Mouse (Mus musculus) stomach, embryonic 15.5 days (tissue): ENCODE results near the gene Ccdc120. TPM values are rescaled to one million over a fixed set of nuclear protein-coding genes. Genes with fewer than 3 reads are reported as not detected.
A peak's percentile ranks its signal among the peaks of the same experiment; 100 is the strongest.

Source experiments
- ATAC-seq: fragments of 200-750 bp; cut with Nextera tagmentation; 2 replicates; pipeline ENCODE4 v1.8.0; 2017; ENCODE audit warnings: low read depth, moderate number of reproducible peaks, moderate TSS enrichment; ENCODE audit not compliant: insufficient read depth, low FRiP score
- H3K27ac ChIP-seq: fragments of 300-500 bp; sonication (generic); 2 replicates; pipeline ENCODE4 v1.5.1; 2015; ENCODE audit warnings: mild to moderate bottlenecking, inconsistent platforms
- H3K27me3 ChIP-seq: fragments of 300-500 bp; sonication (generic); replicated peaks from 2 replicates; pipeline ENCODE4 v1.6.1; 2015; ENCODE audit warnings: inconsistent platforms
- H3K36me3 ChIP-seq: fragments of 300-500 bp; sonication (generic); 2 replicates; pipeline ENCODE4 v1.6.1; 2015; ENCODE audit warnings: inconsistent platforms
- H3K4me1 ChIP-seq: fragments of 300-500 bp; sonication (generic); 2 replicates; pipeline ENCODE4 v1.6.1; 2015; ENCODE audit warnings: inconsistent platforms
- H3K4me2 ChIP-seq: fragments of 300-500 bp; sonication (generic); 2 replicates; pipeline ENCODE4 v1.6.1; 2015; ENCODE audit warnings: mild to moderate bottlenecking, inconsistent platforms
- H3K4me3 ChIP-seq: fragments of 300-500 bp; sonication (generic); replicated peaks from 2 replicates; pipeline ENCODE4 v1.5.1; 2015; ENCODE audit warnings: inconsistent platforms
- H3K9ac ChIP-seq: fragments of 300-500 bp; sonication (generic); 2 replicates; pipeline ENCODE4 v1.6.1; 2015; ENCODE audit warnings: inconsistent platforms
- H3K9me3 ChIP-seq: fragments of 300-500 bp; sonication (generic); 2 replicates; pipeline ENCODE4 v1.6.1; 2016; ENCODE audit warnings: inconsistent platforms
- WGBS: fragments of 180-500 bp; shearing (Covaris S2); methylation state at CpG from one replicate; pipeline ENCODE4 v1.1.7; 2015; 5-methylcytosine and 5-hydroxymethylcytosine counted together
- polyA plus RNA-seq: library from polyadenylated mRNA; unstranded; fragments of >200 nt; fragmentation: Nextera tagmentation; extraction: Ambion mirVana; gene quantifications from 2 replicates; pipeline ENCODE4 v1.2.1, GENCODE M21; 2015

Gene Ccdc120
- 16.0 and 22.2 TPM in 2 replicates for polyA plus RNA-seq

DNA sequence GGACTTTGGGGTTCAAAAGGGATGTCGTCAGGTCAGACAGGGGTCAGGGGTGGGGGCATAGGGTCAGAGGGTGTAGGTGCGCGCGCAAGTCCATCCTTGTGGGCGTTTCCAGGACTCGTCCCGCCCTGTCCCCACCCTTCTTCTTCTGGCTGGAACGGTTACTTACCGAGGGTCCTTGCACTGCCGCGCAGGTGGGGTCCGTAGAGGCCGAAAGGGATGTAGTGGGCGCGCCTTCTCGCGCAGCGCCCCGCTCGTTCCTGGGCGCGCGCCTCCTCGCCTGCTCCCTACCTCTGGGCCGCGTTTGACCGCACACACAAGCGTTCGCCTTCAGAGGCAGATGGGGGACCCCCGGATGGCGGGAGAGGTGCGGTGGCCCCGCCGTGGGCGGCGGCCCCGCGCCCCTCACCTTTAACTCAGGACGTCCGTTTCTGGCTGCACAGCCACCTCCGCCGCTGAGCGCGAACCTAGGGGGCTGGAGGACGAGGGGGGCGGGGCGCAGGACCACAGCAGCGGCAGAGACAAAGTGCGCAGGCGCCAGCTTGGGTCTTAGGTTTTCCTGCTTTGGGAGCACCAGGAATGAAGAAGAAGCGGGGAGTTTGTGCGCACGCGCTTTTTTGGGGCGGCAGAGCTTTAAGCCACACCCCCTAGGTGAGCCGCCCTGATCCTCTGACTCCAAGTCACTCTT is at the start of gene Ccdc120:
TSS of gene Ccdc120 (minus strand) at position 474 of the 685 bp plus-strand sequence.
- peak; percentile 79 for ATAC-seq
- Histone ChIP-seq H3K4me2 (peak within 1 kb of the TSS; percentile 56), H3K27me3 (no peaks in the 10 kb centered on the region), H3K27ac (no peak within 1 kb of the TSS), H3K4me1 (no peaks in the 10 kb centered on the region), H3K9ac (peak within 1 kb of the TSS; percentile 41; the same call in 1 of the 2 replicates), H3K9me3 (no peaks in the 10 kb centered on the region), H3K4me3 (peak within 1 kb of the TSS; percentile 64), H3K36me3 (no peaks in the 10 kb centered on the region)
- WGBS = 14% methylated on average over 48 of the region's 56 CpGs

DNA sequence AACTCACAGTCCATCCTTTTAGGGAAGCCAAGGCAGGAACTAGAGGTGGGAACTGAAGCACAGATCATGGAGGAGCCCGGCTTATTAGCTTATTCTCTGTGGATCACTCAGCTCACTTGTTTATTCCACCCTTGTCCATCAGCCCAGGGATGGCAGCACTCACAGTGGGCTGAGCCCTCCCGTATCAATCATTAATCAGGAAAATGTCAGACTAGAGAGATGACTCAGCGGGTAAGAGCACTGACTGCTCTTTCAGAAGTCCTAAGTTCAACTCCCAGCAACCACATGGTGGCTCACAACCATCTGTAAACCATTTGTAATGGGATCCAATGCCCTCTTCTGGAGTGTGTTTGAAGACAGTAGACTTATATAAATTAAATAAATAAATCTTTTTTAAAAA is 46.6 kb upstream of the Ccdc120 start:
- no peaks in the 10 kb centered on the region for H3K36me3 ChIP-seq
- H3K9ac ChIP-seq = no peak overlapping the region
- no peak overlapping the region for H3K27ac ChIP-seq
- no peak overlapping the region for H3K4me2 ChIP-seq
- no peaks in the 10 kb centered on the region for H3K9me3 ChIP-seq
- no peaks in the 10 kb centered on the region for H3K4me1 ChIP-seq
- H3K27me3 ChIP-seq = no peaks in the 10 kb centered on the region
- ATAC-seq = no peak
- H3K4me3 ChIP-seq = no peak overlapping the region
- 64% methylated on average over 3 of the region's 3 CpGs for WGBS

DNA sequence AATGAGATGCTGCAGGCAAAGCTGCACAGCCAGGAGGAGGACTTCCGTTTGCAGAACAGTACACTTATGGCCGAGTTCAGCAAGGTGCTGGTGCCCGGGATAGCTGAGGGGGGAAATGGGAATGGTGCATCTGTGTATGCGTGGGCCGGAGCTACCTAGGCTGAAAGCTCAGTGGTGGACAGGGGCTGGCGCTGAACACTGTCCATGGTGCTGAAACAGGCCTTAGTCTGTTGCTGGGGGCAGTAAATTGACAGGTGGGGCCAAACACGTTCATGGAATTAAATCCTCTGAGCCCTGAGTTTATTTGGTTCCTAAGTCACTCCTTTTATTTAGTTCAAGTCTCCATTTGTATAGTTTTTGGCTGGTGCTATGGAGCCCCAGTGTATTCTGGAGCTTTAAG is 44.3 kb upstream of the Ccdc120 start:
- Histone ChIP-seq H3K27ac (no peak overlapping the region), H3K4me3 (no peak overlapping the region), H3K9me3 (no peaks in the 10 kb centered on the region), H3K4me1 (no peaks in the 10 kb centered on the region), H3K4me2 (no peak overlapping the region), H3K9ac (no peak overlapping the region), H3K36me3 (no peaks in the 10 kb centered on the region), H3K27me3 (no peaks in the 10 kb centered on the region)
- ATAC-seq = no peak
- 27% methylated on average over 7 of the region's 7 CpGs for WGBS

DNA sequence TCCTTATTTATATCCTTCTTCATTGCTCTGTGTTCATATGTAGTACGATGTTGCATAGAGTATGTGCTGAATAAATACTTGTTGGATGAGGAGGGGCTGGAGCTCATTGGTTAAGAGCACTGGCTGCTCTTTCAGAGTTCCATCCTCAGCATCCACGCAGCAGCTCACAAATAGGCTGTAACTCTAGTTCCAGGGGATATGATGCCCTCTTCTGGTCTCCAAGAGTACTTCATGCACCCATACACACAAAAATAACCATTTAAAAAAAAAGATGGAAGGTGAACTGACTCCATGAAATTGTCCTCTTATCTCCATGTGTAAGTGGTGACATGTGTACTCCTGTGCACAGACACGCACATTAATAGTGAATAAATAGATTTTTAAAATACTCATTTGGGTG is 42.7 kb upstream of the Ccdc120 start:
- no peak for ATAC-seq
- Histone ChIP-seq H3K36me3 (no peaks in the 10 kb centered on the region), H3K4me2 (no peak overlapping the region), H3K9me3 (no peaks in the 10 kb centered on the region), H3K4me3 (no peak overlapping the region), H3K4me1 (no peaks in the 10 kb centered on the region), H3K27me3 (no peaks in the 10 kb centered on the region), H3K27ac (no peak overlapping the region), H3K9ac (no peak overlapping the region)
- WGBS = 40% methylated on average over 3 of the region's 3 CpGs

GRCm38 (mm10) chrX:7790309-7790708 is 39.6 kb upstream of the Ccdc120 start:
- ATAC-seq = no peak
- no peaks in the 10 kb centered on the region for H3K9me3 ChIP-seq
- no peaks in the 10 kb centered on the region for H3K27me3 ChIP-seq
- H3K4me1 ChIP-seq = no peaks in the 10 kb centered on the region
- H3K27ac ChIP-seq = no peak overlapping the region; the same call in 1 of the 2 replicates
- no peaks in the 10 kb centered on the region for H3K36me3 ChIP-seq
- peak overlapping the region; percentile 51 for H3K4me2 ChIP-seq
- peak overlapping the region; percentile 46; the same call in 1 of the 2 replicates for H3K9ac ChIP-seq
- 19% methylated on average over 5 of the region's 5 CpGs for WGBS
- peak overlapping the region; percentile 55 for H3K4me3 ChIP-seq

GRCm38 (mm10) chrX:7789542-7790136 is 38.9 kb upstream of the Ccdc120 start, which contains the start of gene Gripap1:
Gene Gripap1, plus strand, starts transcription at chrX:7789765.
- Histone ChIP-seq H3K9ac (peak within 1 kb of the TSS; percentile 46), H3K4me3 (peak within 1 kb of the TSS; percentile 55), H3K36me3 (no peaks in the 10 kb centered on the region), H3K9me3 (no peaks in the 10 kb centered on the region), H3K27me3 (no peaks in the 10 kb centered on the region), H3K27ac (no peak within 1 kb of the TSS; the same call in 1 of the 2 replicates), H3K4me2 (peak within 1 kb of the TSS; percentile 51), H3K4me1 (no peaks in the 10 kb centered on the region)
- peak; percentile 90 for ATAC-seq
- 14% methylated on average over 24 of the region's 24 CpGs for WGBS

- no peak overlapping the region for H3K9ac ChIP-seq
- no peak overlapping the region for H3K4me2 ChIP-seq
- H3K27ac ChIP-seq = no peak overlapping the region
- H3K27me3 ChIP-seq = no peaks in the 10 kb centered on the region
- H3K4me3 ChIP-seq = no peak overlapping the region
- no peaks in the 10 kb centered on the region for H3K9me3 ChIP-seq
- 70% methylated on average over 4 of the region's 4 CpGs for WGBS
- no peak for ATAC-seq
- H3K4me1 ChIP-seq = no peaks in the 10 kb centered on the region
- no peaks in the 10 kb centered on the region for H3K36me3 ChIP-seq
Measured at GRCm38 (mm10) chrX:7782603-7783092, 31.9 kb upstream of the Ccdc120 start.

DNA sequence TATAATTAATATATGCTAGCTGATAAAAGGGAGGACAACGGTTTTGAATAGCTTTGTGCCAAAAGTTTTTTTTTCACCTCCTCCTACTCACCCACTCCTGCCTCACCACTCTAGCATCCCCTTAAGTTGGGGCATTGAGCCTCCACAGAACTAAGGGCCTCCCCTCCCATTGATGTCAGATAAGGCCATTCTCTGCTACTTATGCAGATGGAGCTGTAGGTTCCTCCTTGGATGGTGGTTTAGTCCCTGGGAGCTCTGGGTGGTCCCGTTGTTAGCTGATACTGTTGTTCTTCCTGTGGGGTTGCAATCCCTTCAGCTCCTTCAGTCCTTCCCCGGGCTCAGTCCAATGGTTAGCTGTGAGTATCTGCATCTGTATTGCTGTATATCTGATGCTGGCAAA is 28.6 kb upstream of the Ccdc120 start:
- no peak overlapping the region for H3K9ac ChIP-seq
- no peaks in the 10 kb centered on the region for H3K9me3 ChIP-seq
- no peaks in the 10 kb centered on the region for H3K36me3 ChIP-seq
- H3K4me1 ChIP-seq = no peaks in the 10 kb centered on the region
- H3K27me3 ChIP-seq = no peaks in the 10 kb centered on the region
- no peak overlapping the region for H3K4me2 ChIP-seq
- no peak overlapping the region for H3K27ac ChIP-seq
- no peak for ATAC-seq
- 12% methylated on average over 3 of the region's 3 CpGs for WGBS
- no peak overlapping the region for H3K4me3 ChIP-seq

- ATAC-seq = peak; percentile 65; the same call in 1 of the 2 replicates
- H3K4me3 ChIP-seq = no peak overlapping the region
- whole genome bisulfite sequencing = 64% methylated on average over 7 of the region's 7 CpGs
Measured at GRCm38 (mm10) chrX:7778450-7779244, 27.9 kb upstream of the Ccdc120 start.

DNA sequence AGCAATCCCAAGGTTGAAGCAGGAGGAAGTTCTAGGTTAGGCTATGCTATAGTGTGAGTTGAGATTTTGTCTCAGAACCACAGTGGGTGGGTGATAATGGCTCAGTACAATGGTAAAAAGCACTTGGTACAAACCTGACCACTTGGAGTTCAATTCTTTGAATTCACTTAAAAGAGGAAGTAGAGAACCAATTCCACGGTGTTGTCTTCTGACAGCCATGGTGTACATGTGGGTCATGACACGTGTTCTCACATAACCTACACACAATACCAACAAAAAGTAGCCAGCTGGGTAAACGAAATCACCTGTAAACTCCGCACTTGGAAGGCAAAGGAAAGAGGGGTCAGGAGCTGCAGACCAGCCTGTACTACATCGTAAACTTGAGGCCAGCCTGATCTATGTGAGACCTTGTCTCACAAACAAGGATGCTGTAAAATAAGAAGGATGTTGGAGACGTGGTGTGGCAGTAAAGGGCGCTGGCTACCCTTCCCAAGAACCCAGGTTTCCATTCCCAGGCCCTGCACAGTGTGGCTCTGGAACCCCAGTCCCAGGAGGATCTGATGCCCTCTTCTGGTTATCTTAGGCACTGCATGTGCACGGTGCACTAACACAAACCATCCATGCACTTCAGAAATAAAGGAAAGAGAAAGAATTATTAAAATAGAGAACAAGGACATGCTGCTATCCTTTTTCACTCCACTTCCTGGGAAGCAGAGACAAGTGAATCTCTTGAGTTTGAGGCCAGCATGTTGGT is 25.8 kb upstream of the Ccdc120 start:
- no peaks in the 10 kb centered on the region; the same call in 1 of the 2 replicates for H3K36me3 ChIP-seq
- no peak overlapping the region for H3K4me3 ChIP-seq
- no peaks in the 10 kb centered on the region for H3K27me3 ChIP-seq
- WGBS = 46% methylated on average over 8 of the region's 8 CpGs
- H3K4me1 ChIP-seq = no peaks in the 10 kb centered on the region
- ATAC-seq = peak; percentile 77
- H3K27ac ChIP-seq = no peak overlapping the region
- H3K4me2 ChIP-seq = no peak overlapping the region
- no peaks in the 10 kb centered on the region for H3K9me3 ChIP-seq
- H3K9ac ChIP-seq = no peak overlapping the region

More at GRCm38 (mm10) chrX:7778450-7779244, 27.9 kb upstream of the Ccdc120 start:
- no peak overlapping the region for H3K4me2 ChIP-seq
- H3K4me1 ChIP-seq = no peaks in the 10 kb centered on the region
- no peak overlapping the region for H3K27ac ChIP-seq
- no peaks in the 10 kb centered on the region for H3K27me3 ChIP-seq
- H3K36me3 ChIP-seq = no peaks in the 10 kb centered on the region
- H3K9ac ChIP-seq = no peak overlapping the region
- H3K9me3 ChIP-seq = no peaks in the 10 kb centered on the region

DNA sequence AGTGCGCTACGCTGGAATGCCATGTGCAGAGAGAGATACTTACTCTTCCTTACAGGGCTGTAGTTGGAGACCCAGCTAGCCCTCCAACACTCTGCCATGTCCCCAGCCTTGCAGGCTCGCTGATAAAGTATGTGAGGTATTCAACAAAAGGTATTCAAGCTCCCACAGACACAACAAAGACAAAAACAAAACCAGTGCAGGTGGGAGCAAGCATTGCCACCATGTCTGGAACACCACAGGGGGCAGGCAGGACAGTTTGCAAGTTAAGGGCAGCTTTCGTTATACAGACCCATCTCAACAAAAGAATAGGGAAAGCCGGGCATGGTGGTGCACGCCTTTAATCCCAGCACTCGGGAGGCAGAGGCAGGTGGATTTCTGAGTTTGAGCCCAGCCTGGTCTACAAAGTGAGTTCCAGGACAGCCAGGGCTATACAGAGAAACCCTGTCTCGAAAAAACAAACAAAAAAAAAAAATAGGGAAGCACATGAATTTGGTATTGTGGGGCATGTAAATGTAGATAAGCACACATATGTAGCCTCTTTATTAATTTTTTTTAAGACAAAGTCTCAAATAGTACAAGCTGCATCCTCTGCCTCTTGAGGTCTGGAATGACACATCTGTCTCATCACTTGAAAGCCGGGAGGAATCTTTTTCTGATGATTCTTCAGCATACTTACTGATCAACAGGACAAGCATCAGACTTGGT is 24.9 kb upstream of the Ccdc120 start:
- H3K9ac ChIP-seq = no peak overlapping the region
- 74% methylated on average over 9 of the region's 9 CpGs for WGBS
- no peaks in the 10 kb centered on the region for H3K27me3 ChIP-seq
- peaks cover 2% of the 10 kb centered on the region; the same call in 1 of the 2 replicates for H3K36me3 ChIP-seq
- H3K4me2 ChIP-seq = no peak overlapping the region
- H3K4me1 ChIP-seq = no peaks in the 10 kb centered on the region
- H3K9me3 ChIP-seq = no peaks in the 10 kb centered on the region
- ATAC-seq = no peak
- no peak overlapping the region for H3K27ac ChIP-seq
- H3K4me3 ChIP-seq = no peak overlapping the region
